Comparison of ENCODE assay signal across 21 mouse cellular contexts in genomic region chr16:14409124-14409523, GRCm38 (mm10). TPM values are rescaled to one million over a fixed set of nuclear protein-coding genes. Genes with fewer than 3 reads are reported as not detected.
DNase-seq lines count a peak whose midpoint lies in the region; ATAC-seq and TF ChIP-seq lines count a peak whose summit lies in the region.
"Had no signal": no experiment of that assay in that cellular context is flagged by ENCODE, and none has a peak within 500 bp of the region (broad histone marks: within the 10 kb centered on the region; RNA-seq: fewer than 3 reads in every experiment).

No protein-coding gene starts in this region.

- no peaks in the 10 kb centered on the region for H3K79me2 ChIP-seq in heart, adult 2 months (replicated peaks; ENCODE audit: control insufficient read depth, insufficient read depth, low read length)

- peak; percentile 22 to 25 for DNase-seq in heart, adult 2 months
- DNase-seq in kidney, adult 2 months, result peak; percentile 68
- DNase-seq in kidney, postnatal 14 days, result peak; percentile 53
- no peak for DNase-seq in retina, postnatal 1 day
- no peak for DNase-seq in ovary, postnatal 14 days (ENCODE audit: low spot score)
- DNase-seq: cerebellum, adult 11-12 months; cerebellum, postnatal 10 days; gastrocnemius, postnatal 10 days; left cerebral cortex, postnatal 4 days; lung, embryonic 14.5 days; lung, postnatal 36 days had no signal

- H3K4me1 ChIP-seq in heart, adult 2 months (ENCODE audit: control insufficient read depth, insufficient read depth, low read length), result no peaks in the 10 kb centered on the region
- H3K4me1 ChIP-seq in heart, embryonic 12.5 days (replicated peaks), result no peaks in the 10 kb centered on the region
- peaks cover 11% of the 10 kb centered on the region for H3K4me1 ChIP-seq in bone marrow macrophage, adult 2 months (ENCODE audit: control insufficient read depth, insufficient read depth, low read length)
- no peaks in the 10 kb centered on the region for H3K4me1 ChIP-seq in kidney, adult 2 months (ENCODE audit: control insufficient read depth, insufficient read depth, low read length)
- H3K4me1 ChIP-seq: embryonic facial prominence, embryonic 10.5 days; hindbrain, embryonic 13.5 days; limb, embryonic 15.5 days; midbrain, embryonic 15.5 days; neural tube, embryonic 12.5 days; stomach, embryonic 15.5 days had no signal

- H3K9me3 ChIP-seq in heart, embryonic 12.5 days (replicated peaks), result no peaks in the 10 kb centered on the region
- H3K9me3 ChIP-seq: embryonic facial prominence, embryonic 10.5 days; hindbrain, embryonic 13.5 days; limb, embryonic 15.5 days; midbrain, embryonic 15.5 days; neural tube, embryonic 12.5 days; stomach, embryonic 15.5 days had no signal

- no peak overlapping the region for H3K4me3 ChIP-seq in heart, adult 2 months
- no peak overlapping the region for H3K4me3 ChIP-seq in heart, embryonic 12.5 days
- no peak overlapping the region for H3K4me3 ChIP-seq in bone marrow macrophage, adult 2 months (ENCODE audit: insufficient read depth, low read length)
- H3K4me3 ChIP-seq in kidney, adult 2 months (ENCODE audit: insufficient read depth, low read depth, low read length), result no peak overlapping the region
- H3K4me3 ChIP-seq: embryonic facial prominence, embryonic 10.5 days; hindbrain, embryonic 13.5 days; limb, embryonic 15.5 days; midbrain, embryonic 15.5 days; neural tube, embryonic 12.5 days; stomach, embryonic 15.5 days had no signal

- no peak for TF ChIP-seq CTCF in heart, adult 2 months (IDR thresholded peaks at IDR 0.05)
- no peak for TF ChIP-seq CTCF in bone marrow macrophage, adult 2 months (IDR thresholded peaks at IDR 0.05; ENCODE audit: low read depth, low read length)
- no peak for TF ChIP-seq CTCF in kidney, adult 2 months (conservative IDR thresholded peaks at IDR 0.05; ENCODE audit: insufficient read depth, insufficient read length, low read depth, low read length)

- H3K27ac ChIP-seq in heart, adult 2 months, result peak overlapping the region; percentile 2
- no peak overlapping the region for H3K27ac ChIP-seq in heart, embryonic 12.5 days (ENCODE audit: poor library complexity, severe bottlenecking)
- H3K27ac ChIP-seq in bone marrow macrophage, adult 2 months (ENCODE audit: insufficient read depth, low read depth, low read length), result peak overlapping the region; percentile 17; the same call in 1 of the 2 replicates
- H3K27ac ChIP-seq in kidney, adult 2 months (ENCODE audit: insufficient read depth, low read depth, low read length), result peak overlapping the region; percentile 24; the same call in 1 of the 2 replicates
- H3K27ac ChIP-seq: embryonic facial prominence, embryonic 10.5 days; hindbrain, embryonic 13.5 days; limb, embryonic 15.5 days; liver, embryonic 14.5 days; midbrain, embryonic 15.5 days; neural tube, embryonic 12.5 days; stomach, embryonic 15.5 days had no signal

- H3K4me2 ChIP-seq in heart, embryonic 12.5 days, result no peak overlapping the region
- H3K4me2 ChIP-seq: hindbrain, embryonic 13.5 days; limb, embryonic 15.5 days; lung, embryonic 14.5 days; midbrain, embryonic 15.5 days; neural tube, embryonic 12.5 days; stomach, embryonic 15.5 days had no signal

- H3K9ac ChIP-seq in heart, adult 2 months (ENCODE audit: low read depth, low read length), result no peak overlapping the region
- H3K9ac ChIP-seq in heart, embryonic 12.5 days, result no peak overlapping the region
- H3K9ac ChIP-seq: hindbrain, embryonic 13.5 days; limb, embryonic 15.5 days; liver, embryonic 14.5 days; lung, embryonic 14.5 days; midbrain, embryonic 15.5 days; neural tube, embryonic 12.5 days; stomach, embryonic 15.5 days had no signal

- H3K27me3 ChIP-seq in heart, adult 2 months (ENCODE audit: control insufficient read depth, insufficient read depth, low read length), result no peaks in the 10 kb centered on the region
- H3K27me3 ChIP-seq in heart, embryonic 12.5 days (replicated peaks), result no peaks in the 10 kb centered on the region
- no peaks in the 10 kb centered on the region for H3K27me3 ChIP-seq in kidney, adult 2 months (replicated peaks; ENCODE audit: control insufficient read depth, insufficient read depth, low read length)
- H3K27me3 ChIP-seq: hindbrain, embryonic 13.5 days; limb, embryonic 15.5 days; midbrain, embryonic 15.5 days; neural tube, embryonic 12.5 days; stomach, embryonic 15.5 days had no signal

- TF ChIP-seq EP300 in heart, adult 2 months (IDR thresholded peaks at IDR 0.05; ENCODE audit: insufficient read depth, low read depth, low read length), result no peak

- ATAC-seq in heart, embryonic 12.5 days (ENCODE audit: insufficient number of reproducible peaks, low FRiP score), result no peak
- ATAC-seq: forebrain, embryonic 16.5 days; midbrain, embryonic 15.5 days had no signal

- intact Hi-C loops in heart, adult 2 months (cut with DNase I), result no loop called here

- WGBS in heart, adult 2 months, result 60% methylated on average over 2 of the region's 2 CpGs
- 82% methylated on average over 2 of the region's 2 CpGs for WGBS in heart, embryonic 12.5 days
- WGBS in kidney, adult 2 months, result 40% methylated on average over 2 of the region's 2 CpGs

- no peak for TF ChIP-seq POLR2A in heart, adult 2 months (IDR thresholded peaks at IDR 0.05; ENCODE audit: insufficient read depth, low read depth, low read length)
- no peak for TF ChIP-seq POLR2A in bone marrow macrophage, adult 2 months (IDR thresholded peaks at IDR 0.05; ENCODE audit: borderline replicate concordance, low read depth, low read length)
- no peak for TF ChIP-seq POLR2A in kidney, adult 2 months (IDR thresholded peaks at IDR 0.05; ENCODE audit: low read depth, low read length)

- H3K36me3 ChIP-seq in heart, adult 2 months (ENCODE audit: control insufficient read depth, insufficient read depth, low read length), result peaks cover 5% of the 10 kb centered on the region
- no peaks in the 10 kb centered on the region for H3K36me3 ChIP-seq in heart, embryonic 12.5 days
- no peaks in the 10 kb centered on the region; the same call in 1 of the 2 replicates for H3K36me3 ChIP-seq in kidney, adult 2 months (ENCODE audit: control insufficient read depth, insufficient read depth, low read length)

RNA-seq across cellular contexts. Expression of gene Abcc1, which starts 47.8 kb away (rescaled TPM):
- total RNA-seq in heart, adult 2 months (2021), result 10 to 100 TPM; 14.4 to 21.4 TPM
- polyA plus RNA-seq in heart, adult 2 months (2012; rRNA removed), result 37.5 and 40.6 TPM in 2 replicates
- polyA plus RNA-seq in heart, embryonic 12.5 days (2016; fragmentation: Nextera tagmentation; extraction: Ambion mirVana), result 3.1 and 3.4 TPM in 2 replicates
- polyA plus RNA-seq in bone marrow macrophage, adult 2 months (2012; ENCODE audit: insufficient read depth, insufficient read length, missing spikeins), result 105 and 110 TPM in 2 replicates
- 26.5 and 29.8 TPM in 2 replicates for polyA plus RNA-seq in kidney, adult 2 months (2012; rRNA removed)

Comparison
In these comparisons a context has a peak if more than half of its experiments do, and no peak if none do; other contexts are left out.
1. DNase-seq: peak in heart, adult 2 months (2 of 2), kidney, adult 2 months (single experiment) and kidney, postnatal 14 days (single experiment); none in retina, postnatal 1 day (single experiment) and ovary, postnatal 14 days (single experiment).